Mouse (Mus musculus) CH12.LX (cell line): Measurements from ENCODE around the gene Dand5. TPM values are rescaled to one million over a fixed set of nuclear protein-coding genes. Genes with fewer than 3 reads are reported as not detected.

ENCODE experiments used
- DNase-seq: peaks from one replicate; pipeline ENCODE4 v3.0.0-alpha.2; 2013; ENCODE audit errors: extremely low read depth
- H3K27ac ChIP-seq: 2 replicates; pipeline ENCODE4 v1.5.1; 2012; ENCODE audit warnings: low read depth, mild to moderate bottlenecking, control low read depth, moderate library complexity; ENCODE audit not compliant: insufficient read depth
- H3K27me3 ChIP-seq: replicated peaks from 2 replicates; pipeline ENCODE3; 2012; ENCODE audit warnings: inconsistent platforms
- H3K36me3 ChIP-seq, 2 experiments: replicated peaks in 1 of 2; 2 replicates each; pipeline versions ENCODE3 to v1.6.1; 2012; ENCODE audit warnings: inconsistent platforms in 1 of 2, low read length in 1 of 2, mild to moderate bottlenecking in 1 of 2, mixed read lengths in 1 of 2, moderate library complexity in 1 of 2; ENCODE audit not compliant: control insufficient read depth in 1 of 2, insufficient read depth in 1 of 2
- H3K4me1 ChIP-seq, 2 experiments: 2 replicates each; pipeline ENCODE4 v1.6.1; 2012; ENCODE audit warnings: inconsistent platforms in 1 of 2, moderate library complexity in 1 of 2; ENCODE audit not compliant: insufficient read depth in 2 of 2, control insufficient read depth in 1 of 2
- H3K4me2 ChIP-seq: 2 replicates; pipeline ENCODE4 v1.6.1; 2012; ENCODE audit warnings: low read depth, mild to moderate bottlenecking, control low read depth; ENCODE audit not compliant: poor library complexity, insufficient read depth, severe bottlenecking
- H3K4me3 ChIP-seq, 3 experiments: fragments of 150-350 bp in 1 of 3; sonication (generic) in 1 of 3; replicated peaks in 1 of 3; 2 replicates each; pipeline versions ENCODE3 to v1.5.1; 2011 to 2012; ENCODE audit warnings: low read depth in 2 of 3, low read length in 2 of 3, mild to moderate bottlenecking in 2 of 3, moderate library complexity in 2 of 3, control low read depth in 1 of 3, improper control_type of control experiment in 1 of 3, inconsistent platforms in 1 of 3, mixed read lengths in 1 of 3; ENCODE audit not compliant: poor library complexity in 1 of 3
- H3K79me2 ChIP-seq: replicated peaks from 2 replicates; pipeline ENCODE4 v1.6.1; 2012; ENCODE audit warnings: mild to moderate bottlenecking, moderate library complexity; ENCODE audit not compliant: control insufficient read depth, poor library complexity, insufficient read depth, severe bottlenecking; ENCODE audit errors: extremely low read depth
- H3K9ac ChIP-seq: 2 replicates; pipeline ENCODE4 v1.6.1; 2012; ENCODE audit warnings: low read depth, mild to moderate bottlenecking, control low read depth, moderate library complexity; ENCODE audit not compliant: insufficient read depth
- H3K9me3 ChIP-seq: replicated peaks from 2 replicates; pipeline ENCODE3; 2012; ENCODE audit warnings: low read length, inconsistent platforms, mixed read lengths
- BHLHE40 ChIP-seq: IDR thresholded peaks from 2 replicates; pipeline ENCODE4 v1.6.1; 2011; ENCODE audit warnings: mild to moderate bottlenecking, low read depth, low read length, improper control_type of control experiment
- CHD1 ChIP-seq: IDR thresholded peaks from 2 replicates; pipeline ENCODE4 v1.6.1; 2012; ENCODE audit warnings: low read depth, low read length, improper control_type of control experiment, inconsistent platforms
- ELF1 ChIP-seq: IDR thresholded peaks from 2 replicates; pipeline ENCODE4 v1.6.1; 2014; ENCODE audit warnings: low read depth, mild to moderate bottlenecking, inconsistent platforms, low read length, improper control_type of control experiment
- GABPA ChIP-seq: IDR thresholded peaks from 2 replicates; pipeline ENCODE4 v1.6.1; 2012; ENCODE audit warnings: low read depth, low read length, improper control_type of control experiment, inconsistent platforms; ENCODE audit not compliant: insufficient replicate concordance
- HCFC1 ChIP-seq: IDR thresholded peaks from 2 replicates; pipeline ENCODE4 v1.6.1; 2012; ENCODE audit warnings: low read depth, mild to moderate bottlenecking, inconsistent platforms, low read length, improper control_type of control experiment
- MAFK ChIP-seq: IDR thresholded peaks from 2 replicates; pipeline ENCODE4 v1.6.1; 2011; ENCODE audit warnings: low read length, improper control_type of control experiment; ENCODE audit not compliant: insufficient replicate concordance
- MEF2A ChIP-seq: IDR thresholded peaks from 2 replicates; pipeline ENCODE4 v1.6.1; 2014; ENCODE audit warnings: low read depth, mild to moderate bottlenecking, inconsistent platforms, low read length, improper control_type of control experiment, borderline replicate concordance
- MXI1 ChIP-seq: IDR thresholded peaks from 2 replicates; pipeline ENCODE4 v1.6.1; 2011; ENCODE audit warnings: mild to moderate bottlenecking, low read depth, low read length, improper control_type of control experiment
- NRF1 ChIP-seq: IDR thresholded peaks from 2 replicates; pipeline ENCODE4 v1.6.1; 2014; ENCODE audit warnings: low read depth, mild to moderate bottlenecking, inconsistent platforms, low read length, improper control_type of control experiment, moderate library complexity
- POLR2A ChIP-seq: IDR thresholded peaks from 2 replicates; pipeline ENCODE4 v1.6.1; 2011; ENCODE audit warnings: low read depth, mild to moderate bottlenecking, improper control_type of control experiment, low read length
- POLR2AphosphoS2 ChIP-seq: IDR thresholded peaks from 2 replicates; pipeline ENCODE4 v1.6.1; 2011; ENCODE audit warnings: low read depth, low read length, improper control_type of control experiment
- RCOR1 ChIP-seq: conservative IDR thresholded peaks from 2 replicates; pipeline ENCODE4 v1.6.1; 2012; ENCODE audit warnings: low read depth, mild to moderate bottlenecking, inconsistent platforms, low read length, improper control_type of control experiment
- SMC3 ChIP-seq: IDR thresholded peaks from 2 replicates; pipeline ENCODE4 v1.6.1; 2011; ENCODE audit warnings: low read depth, low read length, improper control_type of control experiment
- TBP ChIP-seq: conservative IDR thresholded peaks from 2 replicates; pipeline ENCODE4 v1.6.1; 2011; ENCODE audit warnings: low read depth, low read length, improper control_type of control experiment
- TCF12 ChIP-seq: IDR thresholded peaks from 2 replicates; pipeline ENCODE4 v1.6.1; 2014; ENCODE audit warnings: low read depth, mild to moderate bottlenecking, inconsistent platforms, low read length, improper control_type of control experiment
- UBTF ChIP-seq: IDR thresholded peaks from 2 replicates; pipeline ENCODE4 v1.6.1; 2012; ENCODE audit warnings: low read depth, mild to moderate bottlenecking, inconsistent platforms, low read length, improper control_type of control experiment, moderate library complexity
- USF2 ChIP-seq: conservative IDR thresholded peaks from 2 replicates; pipeline ENCODE4 v1.6.1; 2011; ENCODE audit warnings: low read depth, low read length, improper control_type of control experiment
- ZMIZ1 ChIP-seq: IDR thresholded peaks from 2 replicates; pipeline ENCODE4 v1.6.1; 2012; ENCODE audit warnings: low read depth, mild to moderate bottlenecking, inconsistent platforms, low read length, improper control_type of control experiment
- ZNF384 ChIP-seq: IDR thresholded peaks from 2 replicates; pipeline ENCODE4 v1.6.1; 2012; ENCODE audit warnings: low read depth, low read length, improper control_type of control experiment, inconsistent platforms
- dilution Hi-C: fragments of 300-500 bp; cut with MboI; formaldehyde crosslinking; loops from 2 replicates; pipeline ENCODE4 v1.14.3; 2020; ENCODE audit warnings: low sequenced_read_pairs; ENCODE audit not compliant: extremely low pct_unique_long_range_greater_than_20kb, extremely low pct_ligation_motif_present
- in situ Hi-C: fragments of 300-500 bp; cut with MboI; formaldehyde crosslinking; loops from 3 replicates; pipeline ENCODE4 v1.14.3; 2019; ENCODE audit warnings: low sequenced_read_pairs, low pct_ligation_motif_present, low pct_unique_long_range_greater_than_20kb, mixed read lengths
- polyA plus RNA-seq: library from polyadenylated mRNA; unstranded; fragments of >175 nt; gene quantifications from 2 replicates; pipeline ENCODE4 v1.2.1, GENCODE M21; 2012; ENCODE audit warnings: low read depth; ENCODE audit not compliant: insufficient read length
- total RNA-seq, 2 experiments: library from RNA; depleted of rRNA; stranded (reverse); fragments of 300-350 nt in 1 of 2; fragments of >200 nt in 1 of 2; gene quantifications; 2 replicates each; pipeline ENCODE4 v1.2.3; 2012 to 2014

Gene Dand5
- total and polyA plus RNA-seq, 3 experiments = 1.4 to 1.7 (median 1.5) TPM

DNA sequence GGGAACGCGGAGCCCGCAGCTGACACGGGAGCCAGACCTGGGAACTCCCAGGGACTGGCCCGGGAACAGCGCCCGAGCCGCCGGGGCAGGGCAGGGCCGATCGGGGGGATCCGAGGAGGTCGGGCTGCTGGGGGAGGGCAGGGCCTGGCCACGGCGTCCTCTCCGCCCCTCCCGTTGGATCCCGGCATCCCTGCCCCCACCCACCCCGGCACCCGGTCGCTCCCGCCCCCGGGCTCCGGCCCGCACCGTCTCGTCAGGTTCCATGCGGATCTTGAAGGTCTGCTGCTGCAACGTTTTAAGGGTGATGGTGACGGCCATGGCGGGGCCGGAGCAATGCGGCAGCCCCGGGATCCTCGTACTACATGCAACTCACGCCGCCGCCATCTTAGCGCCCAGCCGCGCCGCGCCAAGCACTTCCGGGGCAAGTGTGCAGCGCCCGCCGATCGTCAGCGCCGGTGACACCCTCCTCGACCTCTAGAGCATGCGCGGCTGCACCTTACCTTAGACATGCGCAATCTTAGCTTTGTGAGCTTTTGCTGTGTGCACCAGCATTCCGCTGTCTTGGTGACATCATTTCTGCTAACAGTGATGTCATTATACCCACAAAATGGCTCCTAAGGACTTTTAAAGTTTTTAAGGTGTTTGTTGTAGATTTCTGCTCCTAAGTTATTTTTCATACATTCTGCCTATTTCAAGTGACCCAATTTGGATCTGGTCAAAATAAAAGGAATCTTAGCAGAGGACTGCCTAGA lies 17.8 kb upstream of the Dand5 start, which contains the start of gene Rad23a (continued):
- TF ChIP-seq HCFC1 = peak; percentile 91
- TF ChIP-seq NRF1 = peak; percentile 99
- TF ChIP-seq ELF1 = peak; percentile 86
- peak; percentile 50; the same call in 1 of the 2 replicates for TF ChIP-seq MAFK
- TF ChIP-seq USF2 = no peak; the same call in 1 of the 2 replicates
- peak; percentile 79 for TF ChIP-seq BHLHE40
- 0 out of 2 replicates have a peak, but pooled peaks have one; percentile 8 for TF ChIP-seq CHD1
- no peak for TF ChIP-seq UBTF
- peak; percentile 60; the same call in 1 of the 2 replicates for TF ChIP-seq RCOR1
- peak; percentile 95 for TF ChIP-seq ZMIZ1
- 0 out of 2 replicates have a peak, but pooled peaks have one; percentile 11 for TF ChIP-seq TBP
- peak; percentile 96 for TF ChIP-seq TCF12
- TF ChIP-seq POLR2AphosphoS2 = peak; percentile 99
- TF ChIP-seq ZNF384 = no peak
- TF ChIP-seq SMC3 = no peak
- TF ChIP-seq MXI1 = peak; percentile 81
- TF ChIP-seq POLR2A = peak; percentile 84
- TF ChIP-seq GABPA = peak; percentile 97

- Histone ChIP-seq H3K27me3 (no peaks in the 10 kb centered on the region), H3K36me3 (peaks cover 72 to 81% of the 10 kb centered on the region in 2 experiments), H3K9ac (peak overlapping the region; percentile 87), H3K9me3 (no peaks in the 10 kb centered on the region), H3K79me2 (peaks cover 32% of the 10 kb centered on the region), H3K4me1 (peaks cover 14 to 78% of the 10 kb centered on the region in 2 experiments), H3K4me3 (peak overlapping the region; percentile 78 to 85 (median 83)), H3K27ac (peak overlapping the region; percentile 77), H3K4me2 (peak overlapping the region; percentile 94)
- no peak for TF ChIP-seq USF2
- peak; percentile 49; the same call in 1 of the 2 replicates for TF ChIP-seq CHD1
- peak; percentile 97 for TF ChIP-seq MAFK
- TF ChIP-seq MEF2A = no peak
- no peak for DNase-seq
- in situ Hi-C loops (no loop called here), dilution Hi-C loops (no loop called here)
Observed at GRCm38 (mm10) chr8:84839875-84840247, 17.2 kb upstream of the Dand5 start.
